Mouse (Mus musculus) MEL (cell line): ENCODE measurements at regions not wholly inside any gene's neighbourhood (a gene's known extent, or its start where the extent isn't known, plus 50 kb on each side); places are given as distances from the start of the nearest gene placed in this dataset.

Experiments
- CTCF ChIP-seq, 3 experiments: IDR thresholded peaks in 2 of 3; conservative IDR thresholded peaks in 1 of 3; 2 replicates each; pipeline ENCODE4 v1.5.1; 2011 to 2012; ENCODE audit warnings: low read length in 3 of 3, low read depth in 2 of 3, mild to moderate bottlenecking in 2 of 3, improper control_type of control experiment in 1 of 3, inconsistent platforms in 1 of 3, mixed read lengths in 1 of 3, moderate library complexity in 1 of 3; ENCODE audit not compliant: control insufficient read depth in 1 of 3, insufficient read depth in 1 of 3, poor library complexity in 1 of 3, severe bottlenecking in 1 of 3
- EP300 ChIP-seq, 2 experiments: IDR thresholded peaks; 2 replicates each; pipeline ENCODE4 v1.6.1; 2011; ENCODE audit warnings: improper control_type of control experiment in 2 of 2, low read length in 2 of 2, low read depth in 1 of 2, mild to moderate bottlenecking in 1 of 2
- GATA1 ChIP-seq: IDR thresholded peaks from 2 replicates; pipeline ENCODE4 v1.6.1; 2011; ENCODE audit warnings: low read depth, low read length, improper control_type of control experiment
- MEF2A ChIP-seq: IDR thresholded peaks from 2 replicates; pipeline ENCODE4 v1.6.1; 2014; ENCODE audit warnings: low read depth, mild to moderate bottlenecking, inconsistent platforms, low read length, improper control_type of control experiment; ENCODE audit not compliant: poor library complexity, insufficient replicate concordance, severe bottlenecking; ENCODE audit errors: extremely low read depth
- NELFE ChIP-seq: IDR thresholded peaks from 2 replicates; pipeline ENCODE4 v1.6.1; 2011; ENCODE audit warnings: low read depth, low read length, improper control_type of control experiment
- POLR2A ChIP-seq, 2 experiments: IDR thresholded peaks; 2 replicates each; pipeline ENCODE4 v1.6.1; 2011 to 2012; ENCODE audit warnings: low read length in 2 of 2, mild to moderate bottlenecking in 2 of 2, control low read depth in 1 of 2, improper control_type of control experiment in 1 of 2, low read depth in 1 of 2, moderate library complexity in 1 of 2; ENCODE audit not compliant: control insufficient read depth in 1 of 2, insufficient read depth in 1 of 2, poor library complexity in 1 of 2
- POLR2AphosphoS5 ChIP-seq: IDR thresholded peaks from 2 replicates; pipeline ENCODE4 v1.6.1; 2012; ENCODE audit warnings: low read depth, borderline replicate concordance, mild to moderate bottlenecking, inconsistent platforms, low read length, moderate library complexity, mixed read lengths
- RAD21 ChIP-seq: IDR thresholded peaks from 2 replicates; pipeline ENCODE4 v1.6.1; 2011; ENCODE audit warnings: mild to moderate bottlenecking, low read depth, low read length, improper control_type of control experiment
- TBP ChIP-seq: IDR thresholded peaks from 2 replicates; pipeline ENCODE4 v1.8.0; 2011; ENCODE audit warnings: low read depth, low read length, improper control_type of control experiment
- USF1 ChIP-seq: IDR thresholded peaks from 2 replicates; pipeline ENCODE4 v1.6.1; 2014; ENCODE audit warnings: low read depth, mild to moderate bottlenecking, inconsistent platforms, low read length, improper control_type of control experiment, moderate library complexity
- ZC3H11A ChIP-seq: IDR thresholded peaks from 2 replicates; pipeline ENCODE4 v1.6.1; 2012; ENCODE audit warnings: low read depth, mild to moderate bottlenecking, inconsistent platforms, low read length, improper control_type of control experiment
- ZNF384 ChIP-seq: IDR thresholded peaks from 2 replicates; pipeline ENCODE4 v1.6.1; 2012; ENCODE audit warnings: low read depth, mild to moderate bottlenecking, inconsistent platforms, low read length, improper control_type of control experiment

DNA sequence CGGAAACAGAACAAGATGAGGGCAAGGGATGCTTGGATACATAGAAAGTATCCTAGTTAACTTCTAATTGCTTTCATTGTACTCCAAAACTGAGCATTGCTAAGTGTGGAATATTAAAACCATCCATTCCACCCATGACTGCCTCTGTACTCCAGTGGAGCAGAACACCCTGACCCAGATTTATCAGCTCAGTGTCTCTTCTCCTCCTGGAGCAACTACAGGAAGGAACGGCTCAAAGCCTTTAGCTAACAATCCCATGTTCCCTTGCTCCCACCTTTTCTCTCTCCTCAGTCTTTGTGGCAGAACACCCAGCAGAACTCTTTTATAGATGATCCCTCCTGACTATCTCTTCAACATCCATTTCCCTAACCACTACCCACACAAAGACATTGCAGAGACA, 146.7 kb upstream of the Kctd3 start:
- TF ChIP-seq ZNF384: no peak
- TF ChIP-seq RAD21: no peak
- TF ChIP-seq TBP: no peak
- no peak for TF ChIP-seq USF1
- no peak for TF ChIP-seq POLR2A (IDR thresholded peaks at IDR 0.05; ENCODE audit: control insufficient read depth in 1 of 2, insufficient read depth in 1 of 2, low read depth in 1 of 2, low read length in 2 of 2, poor library complexity in 1 of 2)
- TF ChIP-seq CTCF (IDR thresholded peaks at IDR 0.05 in 2 of 3, conservative IDR thresholded peaks at IDR 0.05 in 1 of 3; ENCODE audit: control insufficient read depth in 1 of 3, insufficient read depth in 1 of 3, low read depth in 2 of 3, low read length in 3 of 3, poor library complexity in 1 of 3, severe bottlenecking in 1 of 3): no peak
- no peak for TF ChIP-seq EP300 (IDR thresholded peaks at IDR 0.05; ENCODE audit: low read depth in 1 of 2, low read length in 2 of 2)
- TF ChIP-seq GATA1: no peak
- TF ChIP-seq NELFE: no peak
- TF ChIP-seq POLR2AphosphoS5: no peak
- no peak for TF ChIP-seq MEF2A
- TF ChIP-seq ZC3H11A: no peak
